Mouse (Mus musculus) layer of hippocampus, adult 9-10 months (tissue): ENCODE measurements around the gene Taar6.

Experiments used
- DNase-seq: peaks from one replicate; pipeline ENCODE4 v3.0.0; 2022; ENCODE audit warnings: low spot score

Gene Taar6

GRCm38 (mm10) chr10:23985546-23985945 lies at the start of gene Taar6:
Gene Taar6, minus strand, starts transcription at chr10:23985646.
- DNase-seq = no peak

GRCm38 (mm10) chr10:24031347-24031746 lies 45.9 kb upstream of the Taar6 start:
- DNase-seq = no peak

DNA sequence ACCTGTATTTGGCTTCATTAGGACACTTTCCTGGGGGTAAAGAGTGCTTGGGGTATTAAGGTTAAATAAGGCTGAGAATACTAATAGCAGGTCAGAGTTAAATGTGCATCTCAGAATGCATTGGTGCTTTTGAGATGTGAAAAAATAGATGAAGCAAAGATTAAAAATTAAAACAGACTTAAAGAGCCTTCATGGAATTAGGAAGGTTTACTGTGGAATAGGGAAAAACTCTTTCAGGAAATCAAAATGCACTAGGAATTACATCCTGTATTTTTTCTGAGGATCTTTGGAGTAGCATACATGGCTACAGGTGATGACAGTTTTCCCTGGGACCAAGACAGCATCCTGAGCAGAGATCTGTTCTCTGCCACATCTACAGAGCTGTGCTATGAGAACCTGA lies 41.5 kb upstream of the Taar6 start, which contains the start of gene Taar7d:
TSS of gene Taar7d (plus strand) at position 301 of the 400 bp plus-strand sequence.
- no peak for DNase-seq

DNA sequence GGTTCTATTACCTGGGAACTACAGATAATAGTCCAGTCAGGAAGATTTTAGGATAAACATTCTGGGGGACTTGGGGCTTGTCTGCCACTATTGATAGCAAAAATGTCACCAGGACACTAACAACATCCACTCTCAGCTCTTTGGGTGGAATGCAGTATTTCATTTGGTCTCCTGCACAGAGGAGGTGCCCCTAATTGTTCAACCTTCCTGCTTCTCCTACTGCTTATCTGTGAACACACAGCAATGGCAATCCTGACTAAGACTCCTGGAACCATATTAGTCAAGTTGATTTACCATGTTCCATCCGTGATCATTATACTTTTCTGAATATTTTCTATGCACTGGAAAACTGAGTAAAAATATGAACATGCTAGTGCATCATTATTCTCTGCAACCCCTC lies 22.7 kb upstream of the Taar6 start:
- DNase-seq = no peak

DNA sequence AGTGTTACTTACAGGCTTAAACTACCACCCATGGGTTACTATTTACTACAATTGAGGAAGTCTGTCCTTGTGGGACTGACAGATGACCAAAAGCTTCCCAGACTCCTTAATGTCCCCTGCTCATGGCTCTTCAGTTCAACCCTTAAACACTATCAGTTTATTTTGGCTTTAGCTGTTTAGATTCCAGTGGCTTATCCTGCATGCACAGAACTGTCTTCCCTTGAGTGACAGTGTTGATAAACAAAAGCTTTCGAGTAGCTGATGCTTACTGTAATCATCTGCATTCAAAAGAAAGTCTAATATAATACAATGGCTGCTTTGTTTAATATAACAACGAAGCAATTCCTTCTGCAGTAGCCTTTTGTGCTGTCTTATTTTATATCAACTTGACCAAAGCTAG lies 21.6 kb upstream of the Taar6 start:
- DNase-seq = no peak

- DNase-seq = no peak
Measured at GRCm38 (mm10) chr10:24006442-24006841, 21.0 kb upstream of the Taar6 start.

GRCm38 (mm10) chr10:23999639-24000038 lies 14.2 kb upstream of the Taar6 start, which contains the start of gene Taar7b:
Gene Taar7b, plus strand, starts transcription at chr10:23999939.
- DNase-seq = no peak

DNA sequence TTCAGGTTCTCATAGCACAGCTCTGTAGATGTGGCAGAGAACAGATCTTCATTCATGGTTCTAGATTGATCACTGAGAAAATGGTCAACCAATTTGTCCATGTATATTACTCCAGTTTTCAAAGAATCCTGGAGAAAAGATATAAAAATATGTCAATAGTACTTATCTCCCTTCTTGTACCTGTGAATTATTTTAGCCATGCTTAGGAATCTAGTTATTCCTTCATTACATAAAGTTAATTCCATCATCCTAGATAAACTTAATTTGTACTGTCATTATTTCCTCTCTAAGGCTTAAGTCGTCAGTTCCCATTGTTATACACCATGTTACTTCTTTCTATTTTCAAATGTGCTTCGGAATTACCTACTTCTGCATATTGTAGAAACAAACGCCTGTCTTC lies 7.9 kb upstream of the Taar6 start, which contains the start of gene Taar7a:
TSS of gene Taar7a (minus strand) at position 101 of the 400 bp plus-strand sequence.
- no peak for DNase-seq

- no peak for DNase-seq
Measured at GRCm38 (mm10) chr10:23986419-23986818, 973 bp upstream of the Taar6 start.

- DNase-seq = peak; percentile 9
Measured at GRCm38 (mm10) chr10:23978901-23979705, 6.3 kb downstream of the Taar6 start.

DNA sequence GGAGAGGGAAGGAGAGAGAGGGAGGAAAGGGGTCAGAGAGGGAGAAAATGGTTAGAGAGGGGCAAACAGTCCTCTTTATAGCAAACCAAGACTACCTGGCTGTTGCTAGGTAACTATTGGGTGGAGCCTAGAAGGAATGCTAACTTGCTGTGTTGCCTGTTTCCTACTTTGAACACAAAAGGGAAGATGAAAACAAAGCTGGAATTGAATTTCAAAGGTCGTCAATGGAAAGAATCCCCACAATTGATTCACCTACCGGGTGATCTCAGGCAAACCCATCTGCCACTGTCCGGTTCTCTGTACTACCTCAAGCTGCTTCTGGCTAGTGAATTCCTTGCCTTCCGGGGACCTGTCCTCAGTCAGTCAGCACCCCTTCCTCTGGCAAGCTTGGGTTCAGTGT lies 7.5 kb downstream of the Taar6 start:
- no peak for DNase-seq

DNA sequence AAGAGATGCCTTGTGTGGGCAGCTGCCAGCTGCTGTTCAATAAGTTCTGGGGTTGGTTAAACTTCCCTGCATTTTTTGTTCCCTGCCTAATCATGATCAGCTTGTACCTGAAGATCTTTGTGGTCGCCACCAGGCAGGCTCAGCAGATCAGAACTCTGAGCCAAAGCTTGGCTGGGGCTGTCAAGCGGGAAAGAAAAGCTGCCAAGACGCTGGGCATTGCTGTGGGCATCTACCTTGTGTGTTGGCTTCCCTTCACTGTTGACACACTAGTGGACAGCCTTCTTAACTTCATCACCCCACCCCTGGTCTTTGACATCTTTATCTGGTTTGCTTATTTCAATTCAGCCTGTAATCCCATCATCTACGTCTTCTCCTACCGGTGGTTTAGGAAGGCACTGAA lies 14.2 kb downstream of the Taar6 start:
- DNase-seq = no peak

GRCm38 (mm10) chr10:23970656-23971165 lies 14.7 kb downstream of the Taar6 start, which contains the start of gene Taar5:
Gene Taar5, plus strand, starts transcription at chr10:23970706.
- no peak for DNase-seq

GRCm38 (mm10) chr10:23964921-23965610 lies 20.4 kb downstream of the Taar6 start:
- DNase-seq = no peak

GRCm38 (mm10) chr10:23963444-23963843 lies 22.0 kb downstream of the Taar6 start:
- no peak for DNase-seq

- DNase-seq = no peak
Measured at GRCm38 (mm10) chr10:23960444-23960915, 25.0 kb downstream of the Taar6 start, which contains the start of gene Taar4. Gene Taar4, plus strand, starts transcription at chr10:23960494.

GRCm38 (mm10) chr10:23959071-23959470 lies 26.4 kb downstream of the Taar6 start:
- DNase-seq = no peak

DNA sequence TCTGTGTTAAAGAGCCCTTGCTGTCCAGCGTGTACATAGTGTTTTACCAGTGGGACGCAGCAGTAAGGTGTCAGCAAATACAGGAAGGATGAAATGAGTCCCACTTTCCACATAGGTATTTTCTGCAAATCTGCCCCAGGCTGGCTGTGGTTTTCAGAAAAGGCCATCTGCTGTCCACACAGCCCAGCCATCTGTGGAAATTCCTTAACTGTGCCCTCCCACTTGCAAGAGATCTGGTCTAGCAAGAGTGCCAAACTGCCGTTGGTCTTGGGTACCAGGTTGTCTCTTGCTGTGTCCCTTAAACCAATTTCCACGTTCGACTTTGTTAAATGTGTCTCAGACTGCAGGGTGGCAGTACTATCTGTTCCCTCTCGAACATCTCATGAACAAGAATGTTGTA lies 33.7 kb downstream of the Taar6 start:
- no peak for DNase-seq

GRCm38 (mm10) chr10:23949508-23950005 lies 35.9 kb downstream of the Taar6 start, which contains the start of gene Taar3:
Gene Taar3, plus strand, starts transcription at chr10:23949558.
- no peak for DNase-seq

DNA sequence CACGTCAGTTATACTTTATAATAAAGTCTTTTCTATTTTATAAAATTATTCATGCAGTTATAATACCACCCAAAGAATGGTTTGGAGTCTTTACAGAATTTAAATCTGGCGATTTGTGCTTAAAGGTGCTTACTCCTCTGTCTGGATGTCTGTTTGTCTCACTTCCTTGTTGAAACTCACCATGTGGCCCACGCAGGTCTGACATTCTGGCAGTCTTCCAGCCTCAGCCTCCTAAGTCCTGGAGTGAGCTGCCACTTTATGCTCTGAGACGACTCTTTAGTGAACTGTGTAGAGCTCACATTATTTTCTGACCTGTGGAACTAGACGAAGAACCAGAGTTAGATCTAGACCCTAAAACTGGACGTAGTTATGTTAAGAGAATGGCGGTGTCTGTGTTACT lies 37.4 kb downstream of the Taar6 start:
- DNase-seq = no peak

DNA sequence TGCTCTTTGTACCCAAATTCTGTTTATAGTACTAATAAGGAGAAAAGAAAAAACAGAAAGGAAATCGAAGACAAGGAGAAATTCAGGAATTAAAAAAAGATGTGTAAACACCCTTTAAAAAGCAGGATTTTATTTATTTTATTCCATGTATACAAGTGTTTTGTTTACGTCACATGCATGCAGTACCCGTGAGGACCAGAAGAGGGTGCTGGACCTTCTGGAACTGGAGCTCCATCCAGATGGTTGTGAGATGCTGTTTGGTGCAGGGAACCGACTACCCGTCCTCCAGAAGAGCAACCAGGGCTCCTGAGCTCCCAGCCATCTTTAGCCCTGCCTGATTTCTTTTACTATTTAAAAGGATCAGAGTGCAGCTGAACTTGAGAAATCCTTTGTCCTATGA lies 43.0 kb downstream of the Taar6 start:
- no peak for DNase-seq

GRCm38 (mm10) chr10:23938312-23938711 lies 47.1 kb downstream of the Taar6 start, which contains the start of gene Taar2:
Gene Taar2, plus strand, starts transcription at chr10:23938572.
- no peak for DNase-seq
